8 mouse cellular contexts compared by ENCODE assay signal in the genomic region with DNA sequence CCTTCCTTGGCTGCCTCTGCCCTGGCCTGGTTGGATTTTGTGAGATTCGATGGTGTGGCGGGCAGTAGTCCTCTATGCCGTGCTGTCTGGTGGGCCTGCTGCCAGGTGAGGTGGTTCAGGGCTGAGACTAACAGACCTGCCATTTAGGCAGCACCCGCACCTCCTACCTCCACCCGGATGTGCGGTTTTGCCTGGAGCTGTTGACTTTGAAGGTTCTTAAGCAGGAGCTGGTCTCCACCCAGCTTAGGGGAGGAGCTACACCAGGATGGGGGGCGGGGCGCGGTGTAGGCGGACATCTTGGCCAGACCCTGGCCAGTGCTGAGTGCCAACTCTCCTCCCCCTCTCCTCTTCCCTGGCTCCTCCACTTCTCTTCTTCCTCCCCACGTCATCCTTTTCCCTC. TPM values are rescaled to one million over a fixed set of nuclear protein-coding genes. Genes with fewer than 3 reads are reported as not detected.
DNase-seq lines count a peak whose midpoint lies in the region; ATAC-seq and TF ChIP-seq lines count a peak whose summit lies in the region.

No protein-coding gene starts in this region.

- DNase-seq in layer of hippocampus, adult 2 months (ENCODE audit: low spot score in 2 of 2), result peak in 1 of 2 experiments; percentile 33
- no peak for DNase-seq in layer of hippocampus, adult 9-10 months (ENCODE audit: low spot score)
- DNase-seq in R1 (ENCODE audit: low read depth, low spot score), result peak; percentile 91
- peak; percentile 42 for DNase-seq in embryonic facial prominence, embryonic 11.5 days (ENCODE audit: low spot score)
- DNase-seq in spleen, adult 2 months (ENCODE audit: low read depth in 1 of 2, low spot score in 2 of 2), result peak; percentile 60 to 90
- DNase-seq in forebrain, embryonic 11.5 days (ENCODE audit: low spot score), result no peak

- no peak for ATAC-seq in embryonic facial prominence, embryonic 11.5 days (replicated peaks; ENCODE audit: insufficient number of reproducible peaks, low FRiP score, low TSS enrichment, low read depth)
- ATAC-seq in inflammation-experienced regulatory T-cells, adult 6 months, result peak; percentile 92
- ATAC-seq in liver, embryonic 15.5 days (ENCODE audit: insufficient read depth), result peak; percentile 42
- ATAC-seq in forebrain, embryonic 11.5 days (replicated peaks; ENCODE audit: low FRiP score), result no peak

- no peak overlapping the region for H3K4me2 ChIP-seq in embryonic facial prominence, embryonic 11.5 days (ENCODE audit: low read depth, low read length)
- H3K4me2 ChIP-seq in liver, embryonic 15.5 days, result no peak overlapping the region; the same call in 1 of the 2 replicates
- no peak overlapping the region for H3K4me2 ChIP-seq in forebrain, embryonic 11.5 days (ENCODE audit: low read depth, low read length, severe bottlenecking)

- no peak overlapping the region for H3K4me3 ChIP-seq in layer of hippocampus, adult 2 months
- H3K4me3 ChIP-seq in embryonic facial prominence, embryonic 11.5 days (ENCODE audit: low read depth, low read length), result no peak overlapping the region
- H3K4me3 ChIP-seq in liver, embryonic 15.5 days (replicated peaks), result no peak overlapping the region
- H3K4me3 ChIP-seq in spleen, adult 2 months (ENCODE audit: extremely low read depth, insufficient read depth, insufficient read length), result peak overlapping the region; percentile 36; the same call in 1 of the 2 replicates
- no peak overlapping the region for H3K4me3 ChIP-seq in forebrain, embryonic 11.5 days (ENCODE audit: low read depth, low read length)

- H3K9ac ChIP-seq in embryonic facial prominence, embryonic 11.5 days (replicated peaks; ENCODE audit: low read length), result no peak overlapping the region
- H3K9ac ChIP-seq in liver, embryonic 15.5 days, result no peak overlapping the region
- no peak overlapping the region for H3K9ac ChIP-seq in forebrain, embryonic 11.5 days (ENCODE audit: low read length)

- H3K27ac ChIP-seq in layer of hippocampus, adult 2 months, result peak overlapping the region; percentile 32; the same call in 1 of the 2 replicates
- H3K27ac ChIP-seq in embryonic facial prominence, embryonic 11.5 days (replicated peaks; ENCODE audit: low read depth, low read length), result no peak overlapping the region
- H3K27ac ChIP-seq in liver, embryonic 15.5 days (replicated peaks), result peak overlapping the region; percentile 61
- H3K27ac ChIP-seq in spleen, adult 2 months (ENCODE audit: insufficient read depth, low read length), result peak overlapping the region; percentile 82
- no peak overlapping the region for H3K27ac ChIP-seq in forebrain, embryonic 11.5 days (ENCODE audit: low read depth, low read length)

- H3K27me3 ChIP-seq in embryonic facial prominence, embryonic 11.5 days (ENCODE audit: control insufficient read depth, insufficient read depth, low read length), result no peaks in the 10 kb centered on the region
- H3K27me3 ChIP-seq in liver, embryonic 15.5 days, result peaks cover 3% of the 10 kb centered on the region
- no peaks in the 10 kb centered on the region for H3K27me3 ChIP-seq in spleen, adult 2 months (ENCODE audit: control insufficient read depth, insufficient read depth, low read length)
- H3K27me3 ChIP-seq in forebrain, embryonic 11.5 days (ENCODE audit: control insufficient read depth, insufficient read depth, low read length), result no peaks in the 10 kb centered on the region

- no peaks in the 10 kb centered on the region for H3K36me3 ChIP-seq in embryonic facial prominence, embryonic 11.5 days (replicated peaks; ENCODE audit: control insufficient read depth, insufficient read depth, low read depth, low read length)
- no peaks in the 10 kb centered on the region for H3K36me3 ChIP-seq in liver, embryonic 15.5 days (replicated peaks)
- H3K36me3 ChIP-seq in spleen, adult 2 months (ENCODE audit: control insufficient read depth, insufficient read depth, low read length), result no peaks in the 10 kb centered on the region
- no peaks in the 10 kb centered on the region for H3K36me3 ChIP-seq in forebrain, embryonic 11.5 days (ENCODE audit: control insufficient read depth, insufficient read depth, low read length)

- H3K4me1 ChIP-seq in embryonic facial prominence, embryonic 11.5 days (ENCODE audit: control insufficient read depth, insufficient read depth, low read length), result no peaks in the 10 kb centered on the region; the same call in 1 of the 2 replicates
- H3K4me1 ChIP-seq in liver, embryonic 15.5 days (replicated peaks), result peaks cover 55% of the 10 kb centered on the region
- peaks cover 21% of the 10 kb centered on the region for H3K4me1 ChIP-seq in spleen, adult 2 months (ENCODE audit: control insufficient read depth, insufficient read depth, insufficient read length)
- peaks cover 10% of the 10 kb centered on the region for H3K4me1 ChIP-seq in forebrain, embryonic 11.5 days (replicated peaks; ENCODE audit: control insufficient read depth, insufficient read depth, low read length)

- WGBS in embryonic facial prominence, embryonic 11.5 days, result 53% methylated on average over 11 of the region's 11 CpGs
- WGBS in liver, embryonic 15.5 days (ENCODE audit: insufficient replicate concordance), result 40% methylated on average over 11 of the region's 11 CpGs
- 24% methylated on average over 11 of the region's 11 CpGs for WGBS in spleen, adult 2 months
- WGBS in forebrain, embryonic 11.5 days, result 66% methylated on average over 11 of the region's 11 CpGs

- TF ChIP-seq POLR2A in spleen, adult 2 months (IDR thresholded peaks at IDR 0.05; ENCODE audit: low read depth, low read length), result peak; percentile 50

- H3K9me3 ChIP-seq in embryonic facial prominence, embryonic 11.5 days (replicated peaks; ENCODE audit: control insufficient read depth, low read length), result no peaks in the 10 kb centered on the region
- H3K9me3 ChIP-seq in liver, embryonic 15.5 days (replicated peaks), result no peaks in the 10 kb centered on the region
- H3K9me3 ChIP-seq in forebrain, embryonic 11.5 days (ENCODE audit: control insufficient read depth, low read length), result no peaks in the 10 kb centered on the region

- no peak for TF ChIP-seq CTCF in layer of hippocampus, adult 2 months (conservative IDR thresholded peaks at IDR 0.05)
- TF ChIP-seq CTCF in spleen, adult 2 months (IDR thresholded peaks at IDR 0.05; ENCODE audit: extremely low read depth, insufficient read depth, insufficient read length, insufficient replicate concordance), result no peak

RNA-seq across cellular contexts. Expression of a gene that starts 2.5 kb away (rescaled TPM):
- total RNA-seq in layer of hippocampus, adult 2 months (2021), result not detected
- polyA plus RNA-seq in embryonic facial prominence, embryonic 11.5 days (2014; fragmentation: Nextera tagmentation; extraction: Ambion mirVana), result 0.36 and 0.63 TPM in 2 replicates
- polyA plus RNA-seq in inflammation-experienced regulatory T-cells, adult 6 months (2017; shearing (Covaris generic)), result 1 to 10 TPM; 1.2 to 5.5 (median 1.9) TPM
- polyA plus RNA-seq in liver, embryonic 15.5 days (2015; fragmentation: Nextera tagmentation; extraction: Ambion mirVana), result 1.4 and 1.9 TPM in 2 replicates
- 0.61 and 0.81 TPM in 2 replicates for polyA plus RNA-seq in spleen, adult 2 months (2012; rRNA removed)
- not detected in 2 replicates for polyA plus RNA-seq in forebrain, embryonic 11.5 days (2014; fragmentation: Nextera tagmentation; extraction: Ambion mirVana)

RNA-seq across cellular contexts. Expression of a gene that starts 39.8 kb away (rescaled TPM):
- total RNA-seq in layer of hippocampus, adult 2 months (2021), result 10 to 100 TPM; 23.9 to 24.8 TPM
- polyA plus RNA-seq in embryonic facial prominence, embryonic 11.5 days (2014; fragmentation: Nextera tagmentation; extraction: Ambion mirVana), result 13.3 and 13.7 TPM in 2 replicates
- 10 to 100 TPM; 16.8 to 44.8 (median 23.1) TPM for polyA plus RNA-seq in inflammation-experienced regulatory T-cells, adult 6 months (2017; shearing (Covaris generic))
- polyA plus RNA-seq in liver, embryonic 15.5 days (2015; fragmentation: Nextera tagmentation; extraction: Ambion mirVana), result 11.0 and 12.9 TPM in 2 replicates
- 165 and 240 TPM in 2 replicates for polyA plus RNA-seq in spleen, adult 2 months (2012; rRNA removed)
- polyA plus RNA-seq in forebrain, embryonic 11.5 days (2014; fragmentation: Nextera tagmentation; extraction: Ambion mirVana), result 41.8 and 45.4 TPM in 2 replicates

Comparison
In these comparisons a context has a peak if more than half of its experiments do, and no peak if none do; other contexts are left out.
1. DNase-seq: peak in R1 (single experiment), embryonic facial prominence, embryonic 11.5 days (single experiment) and spleen, adult 2 months (2 of 2); none in layer of hippocampus, adult 9-10 months (single experiment) and forebrain, embryonic 11.5 days (single experiment).
2. H3K27ac ChIP-seq: peak in layer of hippocampus, adult 2 months (single experiment), liver, embryonic 15.5 days (single experiment) and spleen, adult 2 months (single experiment); none in embryonic facial prominence, embryonic 11.5 days (single experiment) and forebrain, embryonic 11.5 days (single experiment).
3. ATAC-seq: peak in inflammation-experienced regulatory T-cells, adult 6 months (single experiment) and liver, embryonic 15.5 days (single experiment); none in embryonic facial prominence, embryonic 11.5 days (single experiment) and forebrain, embryonic 11.5 days (single experiment).